Mouse (Mus musculus): ENCODE data around the gene Tulp4.

- no peak for TF ChIP-seq POLR2A (IDR thresholded peaks at IDR 0.05; ENCODE audit: extremely low read depth, insufficient read depth, low read length)
- no peak for TF ChIP-seq CTCF (IDR thresholded peaks at IDR 0.05; ENCODE audit: extremely low read depth, insufficient read depth, low read length)
Observed at GRCm38 (mm10) chr17:6129361-6129760, 23.1 kb downstream of the Tulp4 start.
